Mouse (Mus musculus) skeletal muscle tissue, adult 2 months (tissue): ENCODE measurements at regions not wholly inside any gene's neighbourhood (a gene's known extent, or its start where the extent isn't known, plus 50 kb on each side); places are given as distances from the start of the nearest gene placed in this dataset.
"Not testable (repeated sequence)": the region's sequence is repeated elsewhere in the genome, so short reads cannot be mapped to it uniquely, and the experiment has no call there.

Experiments
- DNase-seq: peaks from one replicate; pipeline ENCODE4 v3.0.0-alpha.2; 2012; ENCODE audit warnings: low read depth, low spot score

DNA sequence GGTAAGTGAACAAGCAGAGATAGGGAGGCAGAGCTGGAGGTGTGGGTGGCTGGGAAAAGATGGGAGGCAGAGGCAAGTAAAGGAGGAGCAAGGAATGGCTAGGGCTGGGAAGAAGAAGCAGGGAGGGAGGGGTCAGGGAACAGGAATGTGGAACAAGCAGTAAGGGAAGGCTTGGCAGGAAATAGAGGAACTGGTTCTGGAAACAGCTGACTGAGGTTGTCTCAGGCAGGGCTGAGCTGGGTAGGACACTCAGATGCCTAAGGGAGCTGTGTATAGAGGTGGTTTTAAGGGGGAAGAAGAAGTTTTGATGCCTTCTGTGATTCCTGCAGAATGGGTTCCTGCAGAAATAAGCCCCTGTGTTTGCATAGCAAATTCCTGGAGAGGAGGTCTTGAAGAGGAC, 92.7 kb downstream of the Nucb2 start:
- no peak for DNase-seq

DNA sequence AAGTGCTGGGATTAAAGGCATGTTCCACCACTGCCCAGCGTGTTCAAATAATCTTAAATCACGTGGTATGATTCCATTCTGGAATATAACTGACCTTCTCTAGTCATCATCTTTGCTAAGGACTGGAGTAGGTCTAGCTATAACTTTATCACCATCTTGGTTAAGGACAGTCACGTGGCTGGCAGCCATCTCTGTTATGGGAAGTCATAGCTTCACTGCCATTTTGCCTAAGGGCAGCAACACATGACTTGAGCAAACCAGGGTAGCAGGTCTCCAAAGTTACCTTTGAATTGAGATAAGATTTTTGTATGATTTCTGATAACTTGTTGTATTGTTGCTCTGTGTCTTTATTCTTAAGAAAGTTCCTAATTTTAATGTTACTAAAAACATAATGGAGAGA, 96.2 kb downstream of the Nucb2 start:
- DNase-seq, result no peak

GRCm38 (mm10) chr7:116603167-116603839, 99.1 kb downstream of the Nucb2 start:
- no peak for DNase-seq

GRCm38 (mm10) chr7:116603840-116604194, 99.6 kb downstream of the Nucb2 start:
- no peak for DNase-seq

DNA sequence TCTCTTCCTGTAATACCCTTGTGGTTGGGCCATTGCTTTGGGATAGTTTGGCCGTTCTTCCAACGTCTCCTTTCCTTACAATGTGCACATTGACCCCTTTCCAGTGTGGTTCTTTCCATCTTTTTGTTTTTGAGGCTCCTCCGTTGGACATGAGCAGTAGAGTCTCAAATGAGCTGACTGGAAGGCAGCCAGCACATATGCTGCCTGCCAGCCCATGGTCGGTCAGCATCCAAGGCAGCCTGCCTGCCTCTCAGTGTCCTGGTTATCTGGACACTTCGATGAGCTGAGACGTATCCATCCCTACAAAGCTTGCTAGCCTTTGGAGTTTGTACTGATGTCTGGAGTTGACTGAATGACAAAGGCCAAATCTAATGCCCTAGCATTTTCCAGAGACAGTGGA, 102.1 kb downstream of the Nucb2 start:
- DNase-seq, result no peak

- no peak for DNase-seq
These were observed 102.7 kb downstream of the Nucb2 start for GRCm38 (mm10) chr7:116606751-116607483.

DNA sequence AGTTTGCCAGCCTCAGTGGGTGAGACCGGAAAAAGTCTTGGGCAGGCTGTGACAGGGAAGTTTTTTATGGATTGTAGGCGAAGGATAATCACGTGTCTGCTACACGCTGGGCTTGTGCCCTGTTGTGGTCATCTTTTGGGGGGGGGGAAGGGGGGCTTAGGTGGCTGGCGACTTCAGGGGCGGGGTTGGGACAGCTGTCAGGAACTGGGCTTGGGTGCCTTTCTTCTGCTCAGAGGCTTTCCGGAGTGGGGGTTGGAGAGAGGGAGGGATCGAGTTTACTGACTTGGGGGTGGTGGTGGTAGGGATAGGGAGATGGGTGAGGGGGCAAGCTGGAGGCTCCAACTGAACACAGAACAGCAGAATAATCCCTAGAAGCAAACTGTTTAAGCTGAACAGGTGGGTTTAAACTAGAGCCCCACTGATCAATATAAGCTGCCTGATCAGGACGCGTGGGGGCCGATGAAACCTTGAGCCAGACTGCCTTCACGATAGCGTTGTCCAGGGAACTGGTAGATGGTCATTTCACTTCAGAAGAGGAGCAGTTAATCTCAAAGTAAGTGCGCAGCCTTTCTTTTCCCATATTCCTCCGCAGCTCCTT, 103.6 kb downstream of the Nucb2 start:
- DNase-seq, result no peak

DNA sequence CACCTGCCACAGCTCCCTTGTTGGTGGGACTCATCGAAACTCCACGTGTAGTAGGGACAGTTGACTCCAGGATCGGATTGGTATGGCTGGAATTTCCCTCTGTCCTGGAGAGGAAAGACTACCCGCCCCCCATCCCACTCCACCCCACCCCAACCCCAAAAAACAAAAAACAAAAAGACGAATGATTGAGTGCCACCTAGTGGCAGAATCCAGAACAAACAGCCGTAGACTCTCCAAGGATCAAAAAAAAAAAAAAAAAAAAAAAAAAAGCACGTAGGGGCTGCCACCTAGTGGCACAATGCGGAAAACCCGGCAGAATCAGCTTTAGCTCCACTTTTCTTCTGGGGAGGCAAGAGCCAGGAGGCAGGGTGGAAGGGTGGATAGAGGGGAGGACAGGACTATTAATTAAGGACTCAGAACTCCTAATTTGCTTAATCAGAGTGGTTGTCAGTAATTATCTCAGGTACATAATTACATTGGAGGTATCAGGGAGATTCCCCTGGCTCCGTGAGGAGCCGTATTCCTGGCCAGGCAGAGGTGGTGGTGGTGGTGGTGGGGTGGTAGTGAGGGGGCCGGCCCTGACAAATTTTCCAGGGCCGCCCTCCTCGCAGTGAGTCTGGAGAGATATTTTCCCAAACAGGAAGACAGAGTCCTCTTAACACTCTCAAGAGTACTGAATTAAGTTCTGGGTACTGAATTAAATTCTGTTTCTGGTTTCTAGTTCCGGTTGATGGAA, 104.3 kb downstream of the Nucb2 start:
- DNase-seq, result peak; percentile 56

DNA sequence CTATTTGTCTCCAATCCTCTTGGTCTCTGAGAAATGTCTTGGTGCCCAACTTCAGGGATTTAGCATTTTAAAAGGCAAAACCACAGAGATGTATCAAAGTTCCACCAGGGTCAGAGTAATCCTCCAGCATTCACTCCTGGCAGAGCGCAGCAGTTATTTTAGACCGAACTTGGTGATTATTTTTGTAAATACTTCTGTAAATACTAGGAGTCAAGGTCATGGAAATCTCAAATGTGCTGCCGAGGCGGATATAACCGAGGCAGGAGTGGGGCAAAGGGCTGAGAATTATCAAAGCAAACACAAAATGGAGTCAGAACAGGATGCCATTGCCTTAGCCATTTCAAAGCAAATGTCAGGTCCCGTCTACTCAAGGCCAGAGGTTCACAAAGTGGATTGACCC, 105.2 kb downstream of the Nucb2 start:
- no peak for DNase-seq

DNA sequence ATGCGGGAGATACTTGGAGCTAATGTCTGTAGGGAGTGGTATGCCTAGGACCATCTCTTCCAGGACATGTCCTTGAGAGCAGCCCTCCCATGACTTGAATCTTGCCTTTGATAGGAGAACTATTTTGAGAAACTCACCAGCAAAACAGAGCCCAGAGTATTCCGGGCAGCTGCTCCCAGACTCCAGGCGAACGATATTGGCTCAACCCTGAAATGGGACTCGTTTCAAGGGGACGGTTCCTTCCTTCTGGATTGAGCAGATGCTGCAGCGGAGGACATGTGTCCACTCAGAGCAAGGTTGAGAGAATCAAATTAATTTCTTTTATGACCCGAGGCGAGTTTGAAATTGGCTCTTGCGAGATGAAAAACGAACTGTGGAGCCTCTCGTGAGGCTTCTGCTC, 105.7 kb downstream of the Nucb2 start:
- no peak for DNase-seq

DNA sequence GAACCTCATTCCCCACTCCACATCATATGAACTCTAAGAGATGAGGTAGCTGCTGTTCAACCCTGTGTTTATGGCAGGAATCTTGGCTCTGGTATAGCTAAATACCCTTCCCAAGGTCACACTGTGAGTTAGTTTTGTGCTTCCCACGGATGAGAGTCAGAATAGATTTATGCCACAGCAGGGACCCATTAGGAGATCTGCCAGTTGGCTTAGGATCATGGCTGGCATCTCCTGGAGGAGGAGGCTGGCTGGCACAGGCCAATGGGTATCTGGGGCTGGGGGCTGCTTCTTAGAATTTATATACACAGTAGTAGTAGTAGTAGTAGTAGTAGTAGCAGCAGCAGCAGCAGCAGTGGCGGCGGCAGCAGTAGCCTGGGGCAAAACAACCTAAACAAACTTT, 111.8 kb downstream of the Nucb2 start:
- no peak for DNase-seq

DNA sequence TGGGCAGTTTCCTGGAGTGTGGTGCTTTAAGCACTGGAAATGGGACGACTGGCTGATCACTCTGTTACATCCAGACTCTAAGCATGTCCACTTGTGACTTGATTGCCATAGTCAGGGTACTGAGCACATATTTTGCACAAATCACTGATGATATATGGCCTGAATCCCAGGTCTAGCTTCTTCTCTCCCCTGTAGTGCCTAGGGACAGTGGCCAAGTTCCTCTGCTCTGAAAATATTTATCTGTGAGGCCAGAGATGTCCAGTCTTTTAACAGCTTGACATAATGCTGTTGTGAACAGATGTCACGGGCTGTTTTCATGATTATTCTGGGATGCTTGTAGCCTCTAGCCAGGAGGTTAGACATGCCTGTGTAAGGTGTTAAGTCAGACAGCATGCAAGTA, 115.5 kb downstream of the Nucb2 start:
- no peak for DNase-seq

GRCm38 (mm10) chr7:116620381-116620780, 116.2 kb downstream of the Nucb2 start:
- no peak for DNase-seq

DNA sequence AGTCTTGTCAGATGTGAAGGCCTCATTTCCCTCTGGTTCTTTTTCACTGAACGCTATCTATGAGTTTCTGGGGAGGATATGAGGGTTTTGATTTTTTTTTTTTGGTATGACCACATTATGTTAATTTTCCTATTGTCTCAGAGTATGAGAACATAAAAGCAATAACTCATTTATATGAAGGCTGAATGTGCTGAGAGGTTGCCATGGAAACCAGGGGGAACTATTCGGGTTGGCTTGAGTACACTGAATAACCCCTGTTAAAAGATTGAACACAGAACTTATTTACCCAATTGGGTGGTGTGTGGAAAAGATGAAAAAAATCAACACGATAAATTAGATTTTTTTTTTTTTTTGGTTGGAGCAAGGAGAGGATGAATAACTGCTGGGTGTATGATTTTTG, 129.0 kb downstream of the Nucb2 start:
- DNase-seq, result no peak

GRCm38 (mm10) chr7:116644902-116645650, 140.9 kb downstream of the Nucb2 start:
- DNase-seq, result peak; percentile 24

DNA sequence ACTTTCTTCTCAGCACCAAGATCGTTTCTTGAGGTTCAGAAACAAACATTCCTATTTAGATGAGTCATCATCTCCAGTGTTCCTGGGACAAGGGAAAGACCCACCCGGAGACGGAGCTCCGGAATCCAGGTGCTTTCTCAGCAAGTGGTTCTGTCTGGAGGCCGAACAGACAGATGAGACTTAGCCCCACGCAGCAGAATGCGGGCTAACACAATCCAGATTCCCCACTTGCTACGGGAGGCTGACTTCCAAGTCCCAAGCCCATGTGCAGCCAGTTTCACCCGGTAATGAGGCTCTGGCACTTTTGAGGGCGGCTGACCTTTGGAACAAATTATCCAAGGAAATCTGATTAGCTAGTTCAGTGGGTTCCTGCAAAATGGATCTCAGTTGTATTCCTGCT, 150.3 kb downstream of the Nucb2 start:
- DNase-seq, result no peak

- not testable (repeated sequence) for DNase-seq
These were observed 152.9 kb downstream of the Nucb2 start for GRCm38 (mm10) chr7:116657040-116657439.

DNA sequence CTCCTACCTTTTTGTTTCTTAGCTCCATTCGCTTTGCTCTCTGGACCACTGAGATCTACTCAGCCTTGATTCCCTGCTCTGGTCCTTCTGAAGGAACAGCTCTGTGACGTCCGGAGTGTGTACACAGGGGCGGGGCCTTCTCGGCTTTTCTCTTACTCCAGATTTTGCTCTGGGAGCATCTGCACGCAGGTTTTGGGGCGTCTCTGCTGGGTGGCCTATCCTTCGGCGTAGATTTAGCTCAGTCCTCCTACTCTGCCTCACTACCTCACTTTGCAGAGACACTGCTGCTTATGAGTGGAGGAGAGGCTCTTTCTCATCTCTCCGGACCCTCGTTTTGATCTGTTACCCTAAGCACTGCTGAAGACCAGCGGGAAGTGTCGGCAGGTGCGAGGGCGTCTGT, 161.4 kb downstream of the Nucb2 start:
- no peak for DNase-seq

GRCm38 (mm10) chr7:116674199-116675019, 170.2 kb downstream of the Nucb2 start:
- no peak for DNase-seq

GRCm38 (mm10) chr7:116676696-116677095, 172.5 kb downstream of the Nucb2 start:
- no peak for DNase-seq

GRCm38 (mm10) chr7:116679195-116679594, 175.0 kb downstream of the Nucb2 start:
- DNase-seq, result no peak
